Mouse (Mus musculus): Measurements from ENCODE around the gene Clec12a. TPM values are rescaled to one million over a fixed set of nuclear protein-coding genes. Genes with fewer than 3 reads are reported as not detected.

Clec12a gene
- polyA plus RNA-seq, 1 experiment: 0.13 TPM

- 0 out of 2 replicates have a peak, but pooled peaks have one; percentile 6 for TF ChIP-seq CTCF (IDR thresholded peaks at IDR 0.05; ENCODE audit: extremely low read depth, insufficient read length, insufficient replicate concordance, low read depth, low read length)
- no peak for TF ChIP-seq POLR2A (IDR thresholded peaks at IDR 0.05; ENCODE audit: low read depth, low read length)
- Histone ChIP-seq H3K27ac (ENCODE audit: insufficient read depth, low read depth, low read length) (no peak overlapping the region), H3K4me3 (ENCODE audit: low read depth, low read length) (no peak overlapping the region), H3K27me3 (ENCODE audit: control insufficient read depth, insufficient read depth, low read length) (no peaks in the 10 kb centered on the region), H3K36me3 (ENCODE audit: control insufficient read depth, insufficient read depth, low read length) (no peaks in the 10 kb centered on the region), H3K4me1 (ENCODE audit: control insufficient read depth, insufficient read depth, insufficient read length, low read length) (no peaks in the 10 kb centered on the region)
- WGBS: 11% methylated on average over 2 of the region's 2 CpGs
Measured at GRCm38 (mm10) chr6:129393087-129393720, 50.7 kb downstream of the Clec12a start.

GRCm38 (mm10) chr6:129393732-129394131 is 51.2 kb downstream of the Clec12a start:
- Histone ChIP-seq H3K36me3 (ENCODE audit: control insufficient read depth, insufficient read depth, low read length) (no peaks in the 10 kb centered on the region), H3K4me3 (ENCODE audit: low read depth, low read length) (no peak overlapping the region), H3K27ac (ENCODE audit: insufficient read depth, low read depth, low read length) (no peak overlapping the region), H3K4me1 (ENCODE audit: control insufficient read depth, insufficient read depth, insufficient read length, low read length) (no peaks in the 10 kb centered on the region), H3K27me3 (ENCODE audit: control insufficient read depth, insufficient read depth, low read length) (no peaks in the 10 kb centered on the region)
- TF ChIP-seq POLR2A (IDR thresholded peaks at IDR 0.05; ENCODE audit: low read depth, low read length): no peak
- no peak for TF ChIP-seq CTCF (IDR thresholded peaks at IDR 0.05; ENCODE audit: extremely low read depth, insufficient read length, insufficient replicate concordance, low read depth, low read length)
- WGBS: 69% methylated on average over 6 of the region's 6 CpGs

- no peak within 1 kb of the TSS for H3K27ac ChIP-seq (ENCODE audit: insufficient read depth, low read depth, low read length)
- no peak for TF ChIP-seq CTCF (IDR thresholded peaks at IDR 0.05; ENCODE audit: extremely low read depth, insufficient read length, insufficient replicate concordance, low read depth, low read length)
- TF ChIP-seq POLR2A (IDR thresholded peaks at IDR 0.05; ENCODE audit: low read depth, low read length): no peak
- H3K4me3 ChIP-seq (ENCODE audit: low read depth, low read length): no peak within 1 kb of the TSS
- H3K4me1 ChIP-seq (ENCODE audit: control insufficient read depth, insufficient read depth, insufficient read length, low read length): no peaks in the 10 kb centered on the region
- 51% methylated on average over 8 of the region's 8 CpGs for WGBS
- no peaks in the 10 kb centered on the region for H3K36me3 ChIP-seq (ENCODE audit: control insufficient read depth, insufficient read depth, low read length)
- H3K27me3 ChIP-seq (ENCODE audit: control insufficient read depth, insufficient read depth, low read length): no peaks in the 10 kb centered on the region
Measured at GRCm38 (mm10) chr6:129396997-129397396, 54.5 kb downstream of the Clec12a start, which contains the start of gene Clec1b. Clec1b (plus strand) TSS chr6:129397297.

- TF ChIP-seq CTCF (IDR thresholded peaks at IDR 0.05; ENCODE audit: extremely low read depth, insufficient read length, insufficient replicate concordance, low read depth, low read length) (no peak), POLR2A (IDR thresholded peaks at IDR 0.05; ENCODE audit: low read depth, low read length) (no peak)
- H3K36me3 ChIP-seq (ENCODE audit: control insufficient read depth, insufficient read depth, low read length): no peaks in the 10 kb centered on the region
- no peaks in the 10 kb centered on the region for H3K4me1 ChIP-seq (ENCODE audit: control insufficient read depth, insufficient read depth, insufficient read length, low read length)
- no peak overlapping the region for H3K27ac ChIP-seq (ENCODE audit: insufficient read depth, low read depth, low read length)
- no peaks in the 10 kb centered on the region for H3K27me3 ChIP-seq (ENCODE audit: control insufficient read depth, insufficient read depth, low read length)
- no peak overlapping the region for H3K4me3 ChIP-seq (ENCODE audit: low read depth, low read length)
- WGBS: 42% methylated on average over 6 of the region's 6 CpGs
Measured at GRCm38 (mm10) chr6:129399945-129400344, 57.5 kb downstream of the Clec12a start.

GRCm38 (mm10) chr6:129402404-129402803 is 59.9 kb downstream of the Clec12a start:
- 86% methylated on average over 2 of the region's 2 CpGs for WGBS
- TF ChIP-seq CTCF (IDR thresholded peaks at IDR 0.05; ENCODE audit: extremely low read depth, insufficient read length, insufficient replicate concordance, low read depth, low read length): no peak
- no peak for TF ChIP-seq POLR2A (IDR thresholded peaks at IDR 0.05; ENCODE audit: low read depth, low read length)

GRCm38 (mm10) chr6:129403391-129403790 is 60.9 kb downstream of the Clec12a start:
- Histone ChIP-seq H3K27me3 (ENCODE audit: control insufficient read depth, insufficient read depth, low read length) (no peaks in the 10 kb centered on the region), H3K4me3 (ENCODE audit: low read depth, low read length) (no peak overlapping the region), H3K4me1 (ENCODE audit: control insufficient read depth, insufficient read depth, insufficient read length, low read length) (no peaks in the 10 kb centered on the region), H3K36me3 (ENCODE audit: control insufficient read depth, insufficient read depth, low read length) (no peaks in the 10 kb centered on the region), H3K27ac (ENCODE audit: insufficient read depth, low read depth, low read length) (no peak overlapping the region)
- no peak for TF ChIP-seq CTCF (IDR thresholded peaks at IDR 0.05; ENCODE audit: extremely low read depth, insufficient read length, insufficient replicate concordance, low read depth, low read length)
- TF ChIP-seq POLR2A (IDR thresholded peaks at IDR 0.05; ENCODE audit: low read depth, low read length): no peak
- 89% methylated on average over 6 of the region's 6 CpGs for WGBS

More at GRCm38 (mm10) chr6:129402404-129402803, 59.9 kb downstream of the Clec12a start:
- Histone ChIP-seq H3K27ac (ENCODE audit: insufficient read depth, low read depth, low read length) (no peak overlapping the region), H3K36me3 (ENCODE audit: control insufficient read depth, insufficient read depth, low read length) (no peaks in the 10 kb centered on the region), H3K4me3 (ENCODE audit: low read depth, low read length) (no peak overlapping the region), H3K27me3 (ENCODE audit: control insufficient read depth, insufficient read depth, low read length) (no peaks in the 10 kb centered on the region), H3K4me1 (ENCODE audit: control insufficient read depth, insufficient read depth, insufficient read length, low read length) (no peaks in the 10 kb centered on the region)

- Histone ChIP-seq H3K27me3 (ENCODE audit: control insufficient read depth, insufficient read depth, low read length) (no peaks in the 10 kb centered on the region), H3K4me3 (ENCODE audit: low read depth, low read length) (no peak overlapping the region), H3K27ac (ENCODE audit: insufficient read depth, low read depth, low read length) (no peak overlapping the region), H3K4me1 (ENCODE audit: control insufficient read depth, insufficient read depth, insufficient read length, low read length) (no peaks in the 10 kb centered on the region), H3K36me3 (ENCODE audit: control insufficient read depth, insufficient read depth, low read length) (no peaks in the 10 kb centered on the region)
- no peak for TF ChIP-seq CTCF (IDR thresholded peaks at IDR 0.05; ENCODE audit: extremely low read depth, insufficient read length, insufficient replicate concordance, low read depth, low read length)
- TF ChIP-seq POLR2A (IDR thresholded peaks at IDR 0.05; ENCODE audit: low read depth, low read length): no peak
Measured at GRCm38 (mm10) chr6:129405999-129406398, 63.5 kb downstream of the Clec12a start.

Data from small intestine, adult 2 months (tissue).